Mouse (Mus musculus) heart, adult 11 months (tissue): Measurements from ENCODE around the gene Aldh3b2.
A peak's percentile ranks its signal among the peaks of the same experiment; 100 is the strongest.

Experiments used
- DNase-seq: peaks from one replicate; pipeline ENCODE4 v3.0.0; 2022

Aldh3b2 gene

DNA sequence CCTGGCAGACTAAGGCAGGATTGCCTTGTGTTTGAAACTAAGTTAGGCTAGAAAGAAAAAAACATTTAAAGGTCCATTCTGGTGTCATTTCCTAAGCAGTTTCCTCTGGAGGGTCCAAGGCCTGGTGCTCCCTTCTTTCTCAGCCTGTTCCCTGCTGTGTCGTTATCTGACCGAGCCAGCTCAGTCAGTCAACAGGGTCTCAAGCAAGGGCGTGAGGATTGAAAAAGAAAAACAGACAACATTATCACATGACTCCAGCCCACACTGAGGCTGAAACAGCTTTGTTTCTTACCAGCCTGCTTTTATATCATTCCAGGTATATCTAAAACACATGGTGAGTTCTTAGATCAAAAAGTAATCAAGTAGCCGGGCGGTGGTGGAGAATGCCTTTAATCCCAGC lies 43.5 kb downstream of the Aldh3b2 start:
- peak; percentile 86 for DNase-seq

DNA sequence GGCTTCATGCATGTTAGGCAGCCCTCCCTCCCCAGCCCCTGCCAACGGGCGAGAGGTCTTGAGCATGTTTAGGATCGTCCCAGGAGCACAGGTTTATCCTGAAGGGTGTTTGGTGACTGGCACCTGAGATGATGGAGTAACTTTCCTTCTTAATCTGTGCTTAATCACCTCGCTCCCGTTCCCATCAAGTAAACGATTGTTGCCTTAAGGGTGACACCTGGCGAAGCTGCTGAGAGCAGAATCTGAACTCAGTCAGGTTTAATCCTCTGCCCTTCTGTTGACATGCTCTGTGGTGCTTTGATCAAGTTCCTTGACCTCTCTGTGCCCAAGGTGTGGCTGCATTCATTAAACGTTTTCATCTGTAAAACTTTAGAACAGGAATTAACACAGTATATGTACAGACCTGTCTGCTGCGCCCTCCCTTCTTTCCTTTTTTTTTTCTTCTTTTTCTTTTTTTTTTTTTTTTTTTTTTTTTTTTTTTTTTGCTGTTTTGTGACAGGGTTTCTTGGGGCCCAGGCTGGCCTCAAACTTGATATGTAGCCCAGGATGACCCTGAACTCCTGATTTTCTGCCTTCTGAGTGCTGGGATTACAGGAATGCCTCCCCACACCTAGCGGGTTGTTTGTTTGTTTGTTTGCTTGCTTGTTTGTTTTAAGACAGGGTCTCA lies 45.9 kb downstream of the Aldh3b2 start:
- DNase-seq, result no peak

DNA sequence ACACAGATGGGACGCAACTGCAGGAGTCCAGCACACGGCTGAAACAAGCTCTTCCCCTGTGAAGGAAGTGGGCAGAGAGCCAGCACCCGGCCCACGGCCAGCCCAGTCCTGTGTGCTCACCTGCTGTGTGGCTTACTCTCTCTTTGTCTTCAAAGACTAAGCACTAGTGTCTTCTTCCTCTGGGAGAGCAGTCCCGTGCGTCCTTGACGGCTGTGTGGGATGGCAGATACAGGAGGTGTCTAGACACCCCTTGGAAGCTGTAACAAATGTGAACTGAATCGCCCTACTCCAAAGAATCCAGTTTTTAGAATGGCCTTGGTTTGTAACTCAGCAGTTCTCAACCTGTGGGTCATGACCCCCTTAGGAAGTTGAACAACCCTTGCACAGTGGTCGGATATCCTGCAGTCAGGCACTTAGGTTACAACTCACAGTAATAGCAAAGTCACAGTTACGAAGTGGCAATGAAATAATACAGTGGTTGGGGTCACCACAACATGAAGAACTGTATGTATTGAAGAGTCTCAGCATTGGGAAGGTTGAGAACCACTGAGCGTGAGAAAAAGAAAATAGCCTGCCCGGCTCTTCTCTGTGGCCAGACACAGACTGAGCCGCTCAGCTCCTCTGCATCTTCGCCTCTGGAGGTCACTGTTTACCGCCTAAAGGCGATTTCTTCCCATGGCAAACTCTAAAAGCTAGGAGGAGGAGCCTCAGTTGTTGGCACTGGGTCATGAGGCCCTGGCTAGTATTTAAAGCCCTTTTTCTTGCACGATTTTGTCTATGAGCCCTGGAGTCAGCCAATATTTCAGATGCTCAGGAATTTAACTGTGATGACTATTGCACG lies 46.8 kb downstream of the Aldh3b2 start:
- peak; percentile 98 for DNase-seq

DNA sequence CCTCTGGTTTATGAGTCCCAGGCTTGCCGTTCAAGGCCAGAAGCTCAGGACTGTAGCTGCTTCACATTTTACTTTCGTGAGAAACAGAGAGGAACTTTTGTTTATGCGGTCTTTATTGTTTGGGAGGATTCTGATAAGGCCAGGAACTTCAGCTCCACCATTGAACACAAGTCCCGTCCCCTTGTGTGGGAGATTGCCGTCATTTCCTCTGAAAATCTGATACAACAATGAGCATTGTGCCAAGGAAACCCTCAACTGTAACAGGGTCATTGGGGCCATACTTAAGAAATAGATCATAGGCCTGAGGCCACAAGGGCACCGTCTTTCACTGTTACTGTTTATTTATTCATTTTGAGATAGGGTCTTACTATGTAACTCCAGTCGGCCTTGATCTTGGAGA lies 51.1 kb downstream of the Aldh3b2 start:
- DNase-seq, result no peak

DNA sequence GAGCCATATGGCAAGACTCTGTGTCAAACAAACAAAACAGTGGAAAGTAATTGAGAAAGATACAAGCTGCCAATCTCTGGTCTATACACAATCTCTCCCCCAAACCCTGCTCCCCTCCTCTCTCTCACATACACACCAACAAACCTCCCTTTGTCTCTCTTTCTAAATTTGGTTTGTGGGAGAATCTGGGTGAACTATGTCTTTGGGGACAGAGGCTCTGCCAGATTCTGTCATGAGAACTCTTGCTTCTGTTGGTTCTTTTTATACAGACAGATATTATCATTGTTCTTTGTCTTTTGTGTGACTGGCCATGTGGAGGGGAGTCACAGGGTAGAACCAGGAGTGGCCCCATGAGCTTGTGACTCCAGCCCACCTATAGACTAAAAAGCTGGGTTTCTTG lies 55.4 kb downstream of the Aldh3b2 start:
- no peak for DNase-seq
